Mouse (Mus musculus): ENCODE data around the gene Sema3g. TPM values are rescaled to one million over a fixed set of nuclear protein-coding genes. Genes with fewer than 3 reads are reported as not detected.
A peak's percentile ranks its signal among the peaks of the same experiment; 100 is the strongest.

Gene Sema3g
- polyA plus RNA-seq, 1 experiment from 2014 or later = 1.1 TPM

DNA sequence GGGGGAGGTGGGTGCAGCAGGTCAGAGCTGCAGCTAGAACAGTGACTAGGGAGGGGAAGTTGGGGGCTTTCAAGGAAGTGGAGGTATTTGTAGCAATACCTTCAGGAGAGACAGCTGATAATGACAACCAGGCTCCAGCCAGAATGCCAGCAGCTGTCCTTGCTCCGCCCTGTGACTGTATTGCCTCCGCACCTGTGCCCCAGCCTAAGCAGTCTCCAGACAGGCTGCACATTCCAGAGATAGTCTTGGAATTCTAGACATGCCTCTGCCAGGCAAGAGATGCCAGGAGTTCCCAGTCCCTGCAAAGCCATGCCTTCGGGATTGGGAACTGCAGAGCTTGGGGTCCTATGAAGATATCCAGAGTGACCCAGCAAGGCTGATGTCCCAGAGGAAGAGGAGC is 5.2 kb upstream of the Sema3g start:
- H3K27me3 ChIP-seq = no peaks in the 10 kb centered on the region
- no peak overlapping the region for H3K9ac ChIP-seq (replicated peaks)
- ATAC-seq (ENCODE audit: low FRiP score, low read depth) = no peak
- H3K4me2 ChIP-seq (replicated peaks) = no peak overlapping the region
- H3K9me3 ChIP-seq = no peaks in the 10 kb centered on the region
- H3K27ac ChIP-seq (replicated peaks) = no peak overlapping the region
- peaks cover 7% of the 10 kb centered on the region; the same call in 1 of the 2 replicates for H3K4me1 ChIP-seq
- no peaks in the 10 kb centered on the region for H3K36me3 ChIP-seq
- H3K4me3 ChIP-seq = no peak overlapping the region
- WGBS = 92% methylated on average over 3 of the region's 3 CpGs

DNA sequence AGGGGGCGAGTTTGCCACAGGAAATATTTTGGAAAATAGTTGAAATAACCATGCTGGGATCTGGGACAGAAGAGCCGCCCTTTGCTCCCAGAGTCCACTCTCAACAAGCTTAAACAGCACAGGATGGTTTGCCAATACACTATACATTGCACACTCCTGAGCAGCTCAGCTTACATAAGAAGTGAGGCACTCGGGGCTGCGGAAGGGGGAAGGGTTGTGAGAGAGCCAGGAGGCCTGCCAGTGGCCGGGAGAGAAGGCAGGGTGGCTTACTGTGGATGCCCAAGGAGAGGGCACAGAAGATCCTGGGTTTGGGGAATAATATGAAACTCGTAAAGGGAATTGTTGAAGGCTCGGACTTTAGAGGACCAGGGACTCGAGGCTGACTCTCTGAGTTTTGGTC is 3.8 kb upstream of the Sema3g start:
- Histone ChIP-seq H3K4me3 (no peak overlapping the region), H3K27ac (replicated peaks) (no peak overlapping the region), H3K9me3 (no peaks in the 10 kb centered on the region), H3K4me2 (replicated peaks) (no peak overlapping the region), H3K4me1 (peaks cover 11% of the 10 kb centered on the region), H3K36me3 (no peaks in the 10 kb centered on the region), H3K27me3 (no peaks in the 10 kb centered on the region), H3K9ac (replicated peaks) (no peak overlapping the region)
- 73% methylated on average over 8 of the region's 8 CpGs for WGBS
- no peak for ATAC-seq (ENCODE audit: low FRiP score, low read depth)

DNA sequence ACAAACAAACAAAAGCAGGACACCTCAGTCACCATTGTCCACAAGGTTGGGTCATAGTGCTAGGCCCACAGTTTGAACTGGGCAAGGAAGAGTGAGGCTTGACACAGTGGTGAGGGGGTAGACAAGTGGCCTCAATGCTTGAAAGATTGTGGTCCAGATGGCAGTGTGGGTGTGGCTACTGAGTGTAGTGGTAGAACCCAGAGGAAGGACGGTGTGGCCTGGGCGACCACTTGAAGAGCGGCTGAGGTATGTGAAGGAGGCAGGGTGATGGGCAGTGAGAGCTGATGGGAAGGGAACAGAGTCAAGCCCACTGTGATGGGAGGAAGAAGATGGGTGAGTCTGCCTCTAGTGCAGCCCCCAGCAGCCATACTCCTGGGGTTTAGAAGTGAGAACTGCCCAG is 3.0 kb upstream of the Sema3g start:
- H3K9ac ChIP-seq (replicated peaks) = no peak overlapping the region
- peaks cover 11% of the 10 kb centered on the region for H3K4me1 ChIP-seq
- 86% methylated on average over 3 of the region's 3 CpGs for WGBS
- no peaks in the 10 kb centered on the region for H3K27me3 ChIP-seq
- H3K4me2 ChIP-seq (replicated peaks) = no peak overlapping the region
- H3K36me3 ChIP-seq = no peaks in the 10 kb centered on the region
- H3K27ac ChIP-seq (replicated peaks) = no peak overlapping the region
- no peak for ATAC-seq (ENCODE audit: low FRiP score, low read depth)
- no peak overlapping the region for H3K4me3 ChIP-seq
- H3K9me3 ChIP-seq = no peaks in the 10 kb centered on the region

DNA sequence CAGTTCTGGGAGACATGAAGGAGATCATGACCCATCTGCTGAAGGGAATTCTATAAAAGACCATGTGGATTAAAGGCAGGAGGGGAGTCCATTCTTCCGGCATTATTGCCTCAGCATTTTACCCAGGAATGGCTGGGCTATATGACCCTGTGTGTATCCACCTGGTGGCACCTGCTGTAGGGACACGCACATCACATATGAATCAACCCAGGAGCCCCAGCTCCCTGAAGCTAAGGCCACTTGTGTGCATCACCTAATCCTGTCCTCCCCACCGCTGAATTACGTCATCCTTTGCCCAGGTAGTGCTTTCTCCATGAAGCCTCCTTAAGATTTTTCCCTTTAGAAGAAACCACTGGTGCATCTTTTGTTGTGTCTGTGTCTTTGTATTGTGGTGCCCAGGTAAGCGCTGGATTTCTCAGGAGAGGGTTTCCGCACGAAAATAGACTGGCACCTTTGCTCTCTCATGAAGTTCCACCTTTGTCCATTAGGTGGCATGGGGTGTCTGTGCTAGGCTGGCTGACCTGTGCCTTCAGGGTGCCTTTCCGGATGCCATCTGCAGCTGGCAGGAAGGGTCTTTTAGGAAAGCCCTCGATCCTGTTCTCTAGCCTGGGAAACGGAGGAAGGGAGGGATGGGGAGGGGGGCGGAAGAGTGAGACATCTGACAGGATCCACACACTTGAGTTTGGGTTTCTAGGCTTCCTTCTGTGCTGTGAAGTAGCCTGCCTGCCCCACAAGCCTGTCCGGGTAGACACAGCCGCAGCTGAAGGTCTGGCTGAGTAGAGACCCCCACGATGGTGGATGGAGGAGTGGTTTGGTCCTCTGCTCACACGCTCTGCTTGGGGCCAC is 2.3 kb upstream of the Sema3g start:
- H3K4me2 ChIP-seq (replicated peaks) = no peak overlapping the region
- H3K4me3 ChIP-seq = no peak overlapping the region
- H3K27ac ChIP-seq (replicated peaks) = no peak overlapping the region; the same call in 1 of the 2 replicates
- no peak overlapping the region for H3K9ac ChIP-seq (replicated peaks)
- no peaks in the 10 kb centered on the region for H3K36me3 ChIP-seq
- H3K27me3 ChIP-seq = no peaks in the 10 kb centered on the region
- peak; percentile 64; the same call in 1 of the 2 replicates for ATAC-seq (ENCODE audit: low FRiP score, low read depth)
- no peaks in the 10 kb centered on the region for H3K9me3 ChIP-seq
- WGBS = 35% methylated on average over 15 of the region's 15 CpGs
- H3K4me1 ChIP-seq = peaks cover 11% of the 10 kb centered on the region

DNA sequence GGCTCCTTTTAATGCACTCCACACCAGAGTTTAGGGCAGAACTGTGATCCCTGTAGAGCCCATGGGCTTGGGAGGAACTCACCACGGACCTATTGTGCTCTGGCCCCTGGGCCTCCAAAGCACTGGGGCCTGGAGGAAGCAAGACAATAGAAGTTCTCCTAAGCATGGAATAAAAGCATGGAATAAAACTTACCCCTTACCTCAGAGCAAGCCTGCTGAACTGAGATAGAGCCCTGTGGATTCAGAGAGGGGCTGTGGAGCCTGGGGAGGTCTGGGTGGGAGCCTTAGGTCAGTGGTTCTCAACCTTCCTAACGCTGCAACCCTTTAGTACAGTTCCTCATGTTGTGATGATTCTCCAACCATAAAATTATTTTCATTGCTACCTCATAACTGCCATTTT is 814 bp upstream of the Sema3g start, which contains the start of gene Nisch:
Nisch (minus strand) TSS at position 101 of the 400 bp plus-strand sequence.
- Histone ChIP-seq H3K4me2 (replicated peaks) (0 out of 2 replicates have a peak within 1 kb of the TSS, but pooled peaks have one; percentile 7), H3K36me3 (no peaks in the 10 kb centered on the region), H3K27me3 (peaks cover 6% of the 10 kb centered on the region; the same call in 1 of the 2 replicates), H3K27ac (replicated peaks) (peak within 1 kb of the TSS; percentile 49; the same call in 1 of the 2 replicates), H3K4me1 (peaks cover 11% of the 10 kb centered on the region), H3K9me3 (no peaks in the 10 kb centered on the region), H3K9ac (replicated peaks) (no peak within 1 kb of the TSS), H3K4me3 (no peak within 1 kb of the TSS)
- ATAC-seq (ENCODE audit: low FRiP score, low read depth) = no peak
- 56% methylated on average over 2 of the region's 2 CpGs for WGBS

DNA sequence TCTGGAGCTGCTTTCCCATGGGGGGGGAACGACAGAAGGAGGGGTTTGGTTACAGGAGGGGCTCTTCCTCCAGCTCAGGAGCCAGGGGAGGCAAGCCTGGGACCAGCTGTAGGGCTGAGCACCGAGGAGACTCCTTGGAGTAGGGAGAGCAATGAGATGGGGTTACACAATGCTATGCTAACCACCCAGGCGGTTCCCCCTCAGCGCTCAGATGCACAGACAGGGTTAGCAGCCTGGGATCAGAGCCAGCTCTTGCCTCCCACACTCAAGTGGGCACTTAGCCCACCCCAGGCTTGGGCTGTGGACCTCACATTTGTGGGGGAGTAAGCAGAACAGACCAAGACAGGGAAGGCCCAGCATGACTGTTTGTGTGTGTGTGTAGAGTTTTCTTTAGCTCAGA is 9.3 kb downstream of the Sema3g start:
- WGBS = 71% methylated on average over 4 of the region's 4 CpGs
- Histone ChIP-seq H3K36me3 (no peaks in the 10 kb centered on the region), H3K9ac (replicated peaks) (no peak overlapping the region), H3K4me2 (replicated peaks) (no peak overlapping the region), H3K9me3 (no peaks in the 10 kb centered on the region), H3K27ac (replicated peaks) (no peak overlapping the region), H3K4me1 (no peaks in the 10 kb centered on the region), H3K27me3 (no peaks in the 10 kb centered on the region), H3K4me3 (no peak overlapping the region)
- no peak for ATAC-seq (ENCODE audit: low FRiP score, low read depth)

DNA sequence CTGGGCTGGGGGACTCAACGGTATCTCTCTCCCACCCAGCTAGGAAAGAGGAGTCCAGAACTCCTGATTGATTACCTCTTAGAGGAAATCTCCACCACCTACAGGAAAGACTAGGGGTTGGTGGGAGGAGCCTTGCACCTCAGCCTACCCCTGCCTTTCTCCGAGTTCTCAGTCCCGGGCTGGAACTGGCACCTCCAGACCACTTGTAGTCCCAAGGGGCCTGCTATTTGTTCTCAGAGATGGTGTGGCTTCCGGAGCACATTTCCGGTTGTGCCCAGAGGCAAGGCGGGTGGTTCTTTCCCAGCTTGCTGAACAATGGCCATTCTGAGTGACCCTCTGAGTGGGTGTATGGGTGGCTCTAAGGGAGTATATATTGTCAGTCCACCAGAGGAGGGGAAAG is 10.6 kb downstream of the Sema3g start:
- H3K27me3 ChIP-seq = no peaks in the 10 kb centered on the region
- WGBS = 80% methylated on average over 6 of the region's 6 CpGs
- no peak for ATAC-seq (ENCODE audit: low FRiP score, low read depth)
- H3K9me3 ChIP-seq = no peaks in the 10 kb centered on the region
- H3K4me1 ChIP-seq = no peaks in the 10 kb centered on the region
- H3K9ac ChIP-seq (replicated peaks) = no peak overlapping the region
- no peaks in the 10 kb centered on the region for H3K36me3 ChIP-seq
- H3K27ac ChIP-seq (replicated peaks) = no peak overlapping the region
- no peak overlapping the region for H3K4me3 ChIP-seq
- H3K4me2 ChIP-seq (replicated peaks) = no peak overlapping the region

DNA sequence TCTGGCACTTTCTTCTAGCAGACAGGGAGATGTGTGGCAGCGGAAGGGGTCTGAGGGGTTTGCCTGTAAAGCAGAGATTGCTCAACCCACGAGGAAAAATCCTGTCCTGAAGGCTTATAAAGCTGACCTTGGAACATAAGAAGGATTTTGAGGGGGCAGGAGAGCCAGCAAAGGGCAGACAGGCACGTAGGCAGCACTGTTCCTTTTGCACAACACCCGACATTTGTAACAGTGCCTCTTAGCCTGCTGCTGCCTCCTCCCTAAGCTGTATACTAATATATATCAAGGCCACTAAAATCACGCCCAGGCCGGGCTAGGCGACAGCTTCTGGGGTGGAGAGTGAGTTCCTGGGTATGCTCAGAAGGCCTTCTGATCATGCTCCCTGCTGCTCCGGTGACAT is 12.8 kb downstream of the Sema3g start:
- H3K4me1 ChIP-seq = no peaks in the 10 kb centered on the region
- H3K27me3 ChIP-seq = no peaks in the 10 kb centered on the region
- no peak for ATAC-seq (ENCODE audit: low FRiP score, low read depth)
- H3K4me3 ChIP-seq = no peak overlapping the region
- WGBS = 68% methylated on average over 8 of the region's 8 CpGs
- no peak overlapping the region for H3K27ac ChIP-seq (replicated peaks)
- H3K9me3 ChIP-seq = no peaks in the 10 kb centered on the region
- H3K36me3 ChIP-seq = no peaks in the 10 kb centered on the region
- no peak overlapping the region for H3K9ac ChIP-seq (replicated peaks)
- H3K4me2 ChIP-seq (replicated peaks) = no peak overlapping the region

DNA sequence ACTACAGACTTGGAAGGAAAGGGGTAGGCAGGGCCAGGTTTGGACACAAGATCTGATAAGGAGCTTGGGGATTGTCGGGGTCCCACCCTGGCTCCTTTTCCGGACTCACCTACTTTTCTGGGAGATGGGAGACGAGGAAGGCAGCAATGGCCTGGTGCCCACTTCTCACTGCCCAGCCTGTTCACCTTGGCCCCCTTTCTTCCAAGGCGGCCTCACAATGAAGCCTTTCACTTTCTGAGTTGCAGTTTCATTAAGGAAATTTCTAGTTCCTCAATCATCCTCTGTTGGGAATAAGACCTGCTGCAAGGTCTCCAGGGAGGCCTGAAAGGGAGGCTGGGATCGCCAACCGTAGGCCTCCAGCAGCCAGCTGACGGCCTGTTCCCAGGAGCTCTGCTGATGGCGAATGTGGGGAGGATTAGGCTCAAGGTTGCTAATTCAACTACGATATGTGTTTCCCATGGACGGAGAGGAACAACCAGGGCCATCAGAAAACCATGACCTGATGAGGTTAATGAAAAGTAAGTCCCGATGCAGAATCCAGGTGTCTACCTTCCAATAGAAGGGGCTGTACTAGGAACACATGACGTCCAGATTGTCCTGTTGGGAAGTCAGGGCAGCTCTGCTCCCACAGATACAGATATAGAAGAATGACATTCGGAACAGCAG is 14.9 kb downstream of the Sema3g start:
- Histone ChIP-seq H3K4me3 (no peak overlapping the region), H3K36me3 (no peaks in the 10 kb centered on the region), H3K4me2 (replicated peaks) (no peak overlapping the region), H3K9me3 (no peaks in the 10 kb centered on the region), H3K27me3 (no peaks in the 10 kb centered on the region), H3K27ac (replicated peaks) (no peak overlapping the region), H3K9ac (replicated peaks) (no peak overlapping the region), H3K4me1 (no peaks in the 10 kb centered on the region)
- ATAC-seq (ENCODE audit: low FRiP score, low read depth) = no peak
- 83% methylated on average over 13 of the region's 13 CpGs for WGBS

DNA sequence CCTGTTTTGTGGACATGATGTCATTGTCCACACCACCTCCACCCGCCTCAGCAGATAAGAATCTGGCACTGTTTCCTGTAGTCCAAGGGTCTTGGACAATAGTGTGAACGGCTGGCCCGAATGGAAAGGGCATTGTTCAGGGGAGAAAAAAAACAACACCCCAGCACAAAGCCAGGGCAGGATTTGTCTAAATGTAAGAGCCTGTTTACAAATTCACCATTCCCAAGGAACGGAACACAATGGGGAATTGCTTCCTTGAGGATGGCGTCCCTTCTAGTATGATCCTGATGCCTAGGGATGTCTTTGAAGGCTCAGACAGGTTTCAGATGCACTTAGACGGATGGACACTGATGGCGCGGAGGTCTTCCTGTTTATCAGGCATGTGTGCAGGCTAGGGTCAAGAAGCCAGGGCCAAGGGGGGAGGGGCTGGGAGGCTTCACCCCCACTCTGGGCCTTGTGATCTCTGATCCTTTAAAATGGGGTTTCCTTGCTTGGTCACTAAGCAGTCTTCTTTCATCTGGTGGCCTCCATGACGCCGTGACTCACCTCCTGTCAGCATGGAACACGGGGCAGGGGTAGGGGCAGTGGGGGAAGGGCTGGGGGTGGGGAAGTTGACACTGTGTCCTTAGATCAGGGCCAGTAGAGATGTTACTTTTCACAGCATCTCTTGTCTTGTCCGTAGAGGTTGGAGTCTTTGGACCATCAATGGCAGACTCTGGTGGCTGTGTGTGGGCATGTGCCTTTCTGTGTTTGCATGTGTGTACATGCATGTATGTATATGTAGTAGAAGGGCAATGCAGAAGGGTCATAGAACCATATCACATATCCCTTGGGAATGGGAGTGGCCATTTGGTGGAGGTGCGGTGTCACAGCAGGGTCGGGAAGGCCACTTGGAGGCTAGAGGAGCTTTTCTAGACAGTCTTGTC is 15.7 kb downstream of the Sema3g start:
- no peaks in the 10 kb centered on the region for H3K27me3 ChIP-seq
- H3K4me1 ChIP-seq = no peaks in the 10 kb centered on the region
- no peaks in the 10 kb centered on the region for H3K9me3 ChIP-seq
- peak; percentile 38; the same call in 1 of the 2 replicates for ATAC-seq (ENCODE audit: low FRiP score, low read depth)
- no peak overlapping the region for H3K27ac ChIP-seq (replicated peaks)
- H3K4me3 ChIP-seq = no peak overlapping the region
- no peaks in the 10 kb centered on the region for H3K36me3 ChIP-seq
- no peak overlapping the region for H3K4me2 ChIP-seq (replicated peaks)
- 84% methylated on average over 14 of the region's 14 CpGs for WGBS
- H3K9ac ChIP-seq (replicated peaks) = no peak overlapping the region

DNA sequence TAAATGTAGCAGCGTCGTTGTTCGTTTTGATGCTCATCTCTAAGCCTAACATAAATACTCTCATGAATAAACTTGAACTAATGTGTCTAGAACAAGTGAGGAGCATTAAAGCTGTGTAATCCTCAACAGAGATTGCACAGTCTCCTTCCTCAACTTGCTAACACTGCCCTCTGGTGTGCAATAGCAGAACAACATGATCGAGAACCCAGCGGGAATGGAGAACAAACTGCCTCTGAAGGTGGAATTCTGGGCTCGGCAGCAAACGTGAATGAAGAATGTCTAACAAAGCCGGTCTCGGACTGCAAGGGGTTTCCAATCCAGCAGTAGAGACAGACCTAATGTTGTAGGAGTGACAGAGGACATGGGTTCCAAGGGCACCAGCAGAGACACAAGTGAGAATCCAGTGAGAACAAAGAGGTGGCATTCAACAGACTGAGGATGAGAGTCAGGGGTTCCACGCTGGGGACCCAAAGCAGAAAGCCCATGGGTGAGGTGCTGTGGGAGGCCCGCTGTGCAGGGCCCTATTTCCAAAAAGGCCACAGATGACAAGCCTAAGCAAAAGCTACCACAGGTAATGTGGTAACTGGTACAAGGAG is 16.4 kb downstream of the Sema3g start:
- H3K4me3 ChIP-seq = no peak overlapping the region
- no peaks in the 10 kb centered on the region for H3K4me1 ChIP-seq
- H3K36me3 ChIP-seq = no peaks in the 10 kb centered on the region
- no peak overlapping the region for H3K9ac ChIP-seq (replicated peaks)
- no peaks in the 10 kb centered on the region for H3K27me3 ChIP-seq
- ATAC-seq (ENCODE audit: low FRiP score, low read depth) = peak; percentile 49; the same call in 1 of the 2 replicates
- no peak overlapping the region for H3K4me2 ChIP-seq (replicated peaks)
- H3K27ac ChIP-seq (replicated peaks) = no peak overlapping the region
- WGBS = 24% methylated on average over 11 of the region's 11 CpGs
- no peaks in the 10 kb centered on the region for H3K9me3 ChIP-seq

Measured in midbrain, embryonic 12.5 days (tissue).